Mouse (Mus musculus) myocyte (in vitro differentiated cells): Measurements from ENCODE around the gene Thap7. TPM values are rescaled to one million over a fixed set of nuclear protein-coding genes. Genes with fewer than 3 reads are reported as not detected.
"Not testable (repeated sequence)": the region's sequence is repeated elsewhere in the genome, so short reads cannot be mapped to it uniquely, and the experiment has no call there.

Experiments used
- H3K27me3 ChIP-seq: one replicate; pipeline ENCODE4 v1.6.1; 2011; ENCODE audit not compliant: control insufficient read depth, insufficient read depth, insufficient read length
- H3K36me3 ChIP-seq: one replicate; pipeline ENCODE4 v1.6.1; 2011; ENCODE audit not compliant: control insufficient read depth, insufficient read depth
- H3K4me2 ChIP-seq: one replicate; pipeline ENCODE4 v1.6.1; 2011; ENCODE audit warnings: low read depth, control low read depth
- H3K4me3 ChIP-seq: one replicate; pipeline ENCODE4 v1.5.1; 2011; ENCODE audit warnings: mild to moderate bottlenecking, control low read depth, moderate library complexity
- H3K79me2 ChIP-seq: one replicate; pipeline ENCODE4 v1.6.1; 2011; ENCODE audit not compliant: control insufficient read depth, insufficient read depth
- H3ac ChIP-seq: one replicate; pipeline ENCODE4 v1.6.1; 2011; ENCODE audit not compliant: control insufficient read depth, insufficient read length
- CEBPB ChIP-seq: IDR thresholded peaks from 2 replicates; pipeline ENCODE4 v1.6.1; 2011; ENCODE audit warnings: mild to moderate bottlenecking, moderate library complexity; ENCODE audit not compliant: poor library complexity, insufficient read depth, severe bottlenecking
- E2F4 ChIP-seq: IDR thresholded peaks from one replicate; pipeline ENCODE4 v1.6.1; 2011; ENCODE audit warnings: mild to moderate bottlenecking, control low read depth, moderate library complexity; ENCODE audit not compliant: insufficient read depth
- MAX ChIP-seq: IDR thresholded peaks from one replicate; pipeline ENCODE4 v1.6.1; 2011; ENCODE audit warnings: low read depth, mild to moderate bottlenecking, control low read depth
- MYOD1 ChIP-seq, 3 experiments: IDR thresholded peaks; one replicate each; pipeline ENCODE4 v1.6.1; 2011; ENCODE audit warnings: control low read depth in 2 of 3, low read depth in 2 of 3, mild to moderate bottlenecking in 2 of 3, moderate library complexity in 1 of 3; ENCODE audit not compliant: insufficient read length in 2 of 3, control insufficient read depth in 1 of 3
- MYOG ChIP-seq, 3 experiments: IDR thresholded peaks; one replicate each; pipeline ENCODE4 v1.6.1; 2011; ENCODE audit warnings: control low read depth in 2 of 3, low read depth in 2 of 3, mild to moderate bottlenecking in 2 of 3; ENCODE audit not compliant: insufficient read length in 2 of 3, control insufficient read depth in 1 of 3, insufficient read depth in 1 of 3
- POLR2A ChIP-seq: IDR thresholded peaks from one replicate; pipeline ENCODE4 v1.6.1; 2011; ENCODE audit warnings: low read depth, mild to moderate bottlenecking, control low read depth, moderate library complexity; ENCODE audit not compliant: insufficient read length
- POLR2AphosphoS2 ChIP-seq: IDR thresholded peaks from one replicate; pipeline ENCODE4 v1.6.1; 2011; ENCODE audit warnings: low read depth, control low read depth; ENCODE audit not compliant: insufficient read length
- REST ChIP-seq: IDR thresholded peaks from one replicate; pipeline ENCODE4 v1.6.1; 2011; ENCODE audit warnings: mild to moderate bottlenecking, control low read depth, moderate library complexity; ENCODE audit not compliant: insufficient read depth, insufficient read length
- SRF ChIP-seq: IDR thresholded peaks from one replicate; pipeline ENCODE4 v1.6.1; 2011; ENCODE audit warnings: low read depth; ENCODE audit not compliant: control insufficient read depth, insufficient read length
- TCF12 ChIP-seq: IDR thresholded peaks from one replicate; pipeline ENCODE4 v1.6.1; 2011; ENCODE audit warnings: mild to moderate bottlenecking, control low read depth; ENCODE audit not compliant: poor library complexity, insufficient read depth, severe bottlenecking
- TCF3 ChIP-seq: IDR thresholded peaks from one replicate; pipeline ENCODE4 v1.6.1; 2011; ENCODE audit warnings: low read depth, control low read depth; ENCODE audit not compliant: insufficient read length
- USF1 ChIP-seq: IDR thresholded peaks from one replicate; pipeline ENCODE4 v1.6.1; 2011; ENCODE audit warnings: low read depth, mild to moderate bottlenecking, control low read depth, moderate library complexity
- polyA plus RNA-seq: library from polyadenylated mRNA; unstranded; fragments of >200 nt; fragmentation: generic; extraction: Trizol; gene quantifications from one replicate; pipeline ENCODE4 v1.2.1, GENCODE M21; 2012; ENCODE audit warnings: missing spikeins

Thap7 gene
- polyA plus RNA-seq, 1 experiment: 42.6 TPM

DNA sequence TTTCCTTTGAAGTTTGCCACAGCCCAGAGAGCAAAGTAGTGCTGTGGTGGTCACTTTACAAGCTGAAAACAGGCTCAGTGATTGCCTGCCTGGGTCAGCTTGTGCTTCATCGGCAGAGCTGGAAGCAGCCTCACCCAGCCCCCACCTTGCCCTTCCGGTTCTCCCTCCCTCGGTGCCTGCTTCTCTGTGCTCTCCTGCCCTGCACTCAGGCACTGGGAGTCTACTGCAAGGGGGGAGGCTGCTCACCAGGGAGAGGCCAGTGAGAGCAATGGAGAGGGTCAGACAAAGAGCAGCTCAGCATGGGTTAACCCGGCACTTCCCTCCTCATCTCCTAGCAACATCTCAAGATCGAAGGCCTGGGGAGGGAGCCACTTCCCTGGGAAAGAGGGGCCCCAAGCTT is 27.9 kb upstream of the Thap7 start:
- Histone ChIP-seq H3K27me3 (no peaks in the 10 kb centered on the region), H3K4me3 (no peak overlapping the region), H3K36me3 (no peaks in the 10 kb centered on the region), H3ac (no peak overlapping the region), H3K4me2 (no peak overlapping the region), H3K79me2 (no peaks in the 10 kb centered on the region)
- TF ChIP-seq MYOG (IDR thresholded peaks at IDR 0.05; ENCODE audit: control insufficient read depth in 1 of 3, insufficient read depth in 1 of 3, insufficient read length in 2 of 3, low read depth in 2 of 3) (no peak), MYOD1 (IDR thresholded peaks at IDR 0.05; ENCODE audit: control insufficient read depth in 1 of 3, insufficient read length in 2 of 3, low read depth in 2 of 3) (no peak), MAX (no peak), POLR2A (no peak), REST (no peak), E2F4 (no peak)

- no peak overlapping the region for H3K4me3 ChIP-seq
- H3K4me2 ChIP-seq: no peak overlapping the region
- no peak for TF ChIP-seq MYOG (IDR thresholded peaks at IDR 0.05; ENCODE audit: control insufficient read depth in 1 of 3, insufficient read depth in 1 of 3, insufficient read length in 2 of 3, low read depth in 2 of 3)
- TF ChIP-seq USF1: no peak
- no peaks in the 10 kb centered on the region for H3K27me3 ChIP-seq
- H3ac ChIP-seq: no peak overlapping the region
- no peaks in the 10 kb centered on the region for H3K79me2 ChIP-seq
- H3K36me3 ChIP-seq: no peaks in the 10 kb centered on the region
Measured at GRCm38 (mm10) chr16:17557947-17558480, 27.1 kb upstream of the Thap7 start.

DNA sequence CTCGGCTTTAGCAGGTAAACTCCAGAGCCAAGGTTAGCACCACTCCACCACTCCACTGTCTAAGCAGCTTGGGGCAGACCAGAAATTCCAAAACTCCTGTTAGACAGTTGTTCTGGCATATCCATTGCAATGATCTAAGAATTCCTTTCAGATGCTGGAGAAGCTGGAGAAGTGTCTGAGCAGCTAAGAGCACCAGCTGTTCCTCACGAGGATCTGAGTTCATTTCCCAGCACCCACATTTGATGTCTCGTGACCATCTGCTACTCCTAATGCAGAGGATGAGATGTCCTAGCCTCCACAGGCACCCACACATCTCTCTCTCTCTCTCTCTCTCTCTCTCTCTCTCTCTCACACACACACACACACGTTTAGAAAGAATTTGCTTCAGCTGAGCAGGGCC is 26.0 kb upstream of the Thap7 start:
- no peak overlapping the region for H3K4me3 ChIP-seq
- H3K4me2 ChIP-seq: no peak overlapping the region
- no peak overlapping the region for H3ac ChIP-seq
- H3K27me3 ChIP-seq: no peaks in the 10 kb centered on the region
- TF ChIP-seq POLR2AphosphoS2: no peak
- peak in 2 of 3 experiments; percentile 62 to 72 for TF ChIP-seq MYOG (IDR thresholded peaks at IDR 0.05; ENCODE audit: control insufficient read depth in 1 of 3, insufficient read depth in 1 of 3, insufficient read length in 2 of 3, low read depth in 2 of 3)
- peak; percentile 1 to 69 (median 56) for TF ChIP-seq MYOD1 (IDR thresholded peaks at IDR 0.05; ENCODE audit: control insufficient read depth in 1 of 3, insufficient read length in 2 of 3, low read depth in 2 of 3)
- no peaks in the 10 kb centered on the region for H3K79me2 ChIP-seq
- no peaks in the 10 kb centered on the region for H3K36me3 ChIP-seq

- Histone ChIP-seq H3K79me2 (no peaks in the 10 kb centered on the region), H3K4me2 (no peak overlapping the region), H3K27me3 (no peaks in the 10 kb centered on the region), H3ac (no peak overlapping the region), H3K4me3 (no peak overlapping the region), H3K36me3 (no peaks in the 10 kb centered on the region)
- TF ChIP-seq USF1 (peak; percentile 47), MAX (no peak)
Measured at GRCm38 (mm10) chr16:17556180-17556579, 25.2 kb upstream of the Thap7 start.

DNA sequence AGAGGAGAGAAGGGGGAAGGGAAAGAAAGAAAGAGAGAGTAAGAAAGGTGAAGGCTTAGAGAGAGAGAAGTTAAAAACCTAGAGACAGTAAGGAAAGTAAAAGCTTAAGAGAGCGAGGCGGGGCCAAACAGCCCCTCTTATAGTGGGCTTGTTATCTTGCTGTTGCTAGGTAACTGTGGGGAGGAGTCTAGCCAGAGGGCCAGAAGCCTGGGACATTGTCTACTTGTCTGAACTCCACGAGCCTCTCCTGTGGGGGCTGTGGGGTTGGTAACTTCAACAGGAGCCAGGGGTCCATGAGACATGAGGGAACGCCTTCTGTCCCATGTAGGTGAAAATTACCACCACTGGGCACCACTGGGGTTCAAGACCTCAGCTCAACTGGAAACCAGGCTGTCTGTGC is 23.8 kb upstream of the Thap7 start:
- H3K4me2 ChIP-seq, H3K4me3 ChIP-seq, H3K79me2 ChIP-seq, H3K36me3 ChIP-seq, H3K27me3 ChIP-seq, H3ac ChIP-seq: not testable (repeated sequence)

DNA sequence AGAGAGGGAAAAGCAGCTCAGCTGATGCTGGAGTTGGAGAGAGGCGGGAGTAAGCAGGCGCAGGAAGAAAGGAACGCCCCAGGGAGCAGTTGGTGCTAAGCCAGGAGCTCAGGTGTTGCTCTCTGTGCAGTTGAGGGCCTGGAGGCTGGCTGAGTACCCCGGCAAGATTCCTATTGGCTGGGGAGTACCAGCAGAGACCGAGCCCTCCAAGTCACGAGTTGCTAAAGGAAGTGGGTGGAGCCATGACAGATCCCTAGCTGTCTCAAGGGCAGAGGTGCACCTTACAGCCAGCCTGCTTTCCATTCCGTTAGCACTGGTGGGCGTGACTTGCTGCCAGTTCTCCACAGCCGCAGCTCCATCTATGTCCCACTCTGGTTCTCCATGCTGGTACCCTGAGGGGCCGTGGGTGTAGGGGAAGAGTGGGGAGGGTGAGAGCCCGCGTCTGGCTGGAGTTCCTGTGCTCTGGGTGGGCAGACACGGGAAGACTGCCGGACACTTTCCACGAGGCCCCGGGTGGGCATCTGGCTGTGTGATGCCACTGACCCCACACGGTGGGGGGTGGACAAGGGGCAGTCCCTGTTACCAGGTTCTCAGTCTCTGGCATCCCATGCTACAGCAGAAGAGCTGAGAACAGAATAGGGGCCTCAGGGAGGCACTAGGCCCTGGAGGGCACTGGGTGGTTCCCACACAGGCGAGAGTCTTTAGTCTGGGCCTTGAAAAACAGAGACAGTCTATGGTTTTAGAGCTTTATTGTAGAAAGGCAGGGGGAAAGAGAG is 23.2 kb upstream of the Thap7 start:
- Histone ChIP-seq H3K4me2 (peak overlapping the region; percentile 6), H3ac (no peak overlapping the region), H3K4me3 (no peak overlapping the region), H3K27me3 (no peaks in the 10 kb centered on the region), H3K79me2 (no peaks in the 10 kb centered on the region), H3K36me3 (no peaks in the 10 kb centered on the region)
- no peak for TF ChIP-seq MYOD1 (IDR thresholded peaks at IDR 0.05; ENCODE audit: control insufficient read depth in 1 of 3, insufficient read length in 2 of 3, low read depth in 2 of 3)
- TF ChIP-seq POLR2A: no peak
- TF ChIP-seq CEBPB: no peak
- no peak for TF ChIP-seq TCF12
- TF ChIP-seq REST: no peak
- TF ChIP-seq MAX: no peak
- no peak for TF ChIP-seq POLR2AphosphoS2
- no peak for TF ChIP-seq TCF3
- TF ChIP-seq USF1: no peak
- no peak for TF ChIP-seq SRF
